Mouse (Mus musculus): Measurements from ENCODE around the gene Vapb.

DNA sequence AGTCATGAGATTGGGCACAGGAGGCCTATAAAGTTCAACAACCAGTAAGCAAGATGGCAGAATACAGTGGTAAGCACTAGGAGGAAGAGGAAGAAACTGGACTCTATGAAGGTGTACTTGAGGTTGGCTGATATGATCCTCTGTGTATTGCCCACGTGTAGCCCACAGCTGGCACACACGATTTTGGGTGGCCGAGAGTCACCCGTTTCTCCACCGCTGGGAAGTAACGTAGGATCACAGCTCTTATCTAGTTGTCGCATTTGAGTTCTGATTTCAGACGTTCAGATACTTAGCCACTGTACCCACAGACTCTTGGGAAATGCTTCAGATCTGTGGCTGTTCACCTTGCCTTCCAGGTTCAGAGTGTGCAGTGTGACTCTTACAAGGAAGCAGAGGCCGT lies 921 bp downstream of the Vapb start:
- TF ChIP-seq CTCF (IDR thresholded peaks at IDR 0.05 in 2 of 3, conservative IDR thresholded peaks at IDR 0.05 in 1 of 3; ENCODE audit: control insufficient read depth in 1 of 3, insufficient read depth in 1 of 3, low read depth in 2 of 3, low read length in 3 of 3, poor library complexity in 1 of 3, severe bottlenecking in 1 of 3) (no peak), HCFC1 (IDR thresholded peaks at IDR 0.05; ENCODE audit: low read depth, low read length) (no peak)

Data from MEL (cell line).